Mouse (Mus musculus) stomach, embryonic 15.5 days (tissue): ENCODE data around the gene Zfp184. TPM values are rescaled to one million over a fixed set of nuclear protein-coding genes. Genes with fewer than 3 reads are reported as not detected.

Experiments
- ATAC-seq: fragments of 200-750 bp; cut with Nextera tagmentation; 2 replicates; pipeline ENCODE4 v1.8.0; 2017; ENCODE audit warnings: low read depth, moderate number of reproducible peaks, moderate TSS enrichment; ENCODE audit not compliant: insufficient read depth, low FRiP score
- H3K27ac ChIP-seq: fragments of 300-500 bp; sonication (generic); 2 replicates; pipeline ENCODE4 v1.5.1; 2015; ENCODE audit warnings: mild to moderate bottlenecking, inconsistent platforms
- H3K27me3 ChIP-seq: fragments of 300-500 bp; sonication (generic); replicated peaks from 2 replicates; pipeline ENCODE4 v1.6.1; 2015; ENCODE audit warnings: inconsistent platforms
- H3K36me3 ChIP-seq: fragments of 300-500 bp; sonication (generic); 2 replicates; pipeline ENCODE4 v1.6.1; 2015; ENCODE audit warnings: inconsistent platforms
- H3K4me1 ChIP-seq: fragments of 300-500 bp; sonication (generic); 2 replicates; pipeline ENCODE4 v1.6.1; 2015; ENCODE audit warnings: inconsistent platforms
- H3K4me2 ChIP-seq: fragments of 300-500 bp; sonication (generic); 2 replicates; pipeline ENCODE4 v1.6.1; 2015; ENCODE audit warnings: mild to moderate bottlenecking, inconsistent platforms
- H3K4me3 ChIP-seq: fragments of 300-500 bp; sonication (generic); replicated peaks from 2 replicates; pipeline ENCODE4 v1.5.1; 2015; ENCODE audit warnings: inconsistent platforms
- H3K9ac ChIP-seq: fragments of 300-500 bp; sonication (generic); 2 replicates; pipeline ENCODE4 v1.6.1; 2015; ENCODE audit warnings: inconsistent platforms
- H3K9me3 ChIP-seq: fragments of 300-500 bp; sonication (generic); 2 replicates; pipeline ENCODE4 v1.6.1; 2016; ENCODE audit warnings: inconsistent platforms
- WGBS: fragments of 180-500 bp; shearing (Covaris S2); methylation state at CpG from one replicate; pipeline ENCODE4 v1.1.7; 2015; 5-methylcytosine and 5-hydroxymethylcytosine counted together
- polyA plus RNA-seq: library from polyadenylated mRNA; unstranded; fragments of >200 nt; fragmentation: Nextera tagmentation; extraction: Ambion mirVana; gene quantifications from 2 replicates; pipeline ENCODE4 v1.2.1, GENCODE M21; 2015

The Zfp184 gene
- polyA plus RNA-seq, 1 experiment from 2014 or later = 7.8 TPM

DNA sequence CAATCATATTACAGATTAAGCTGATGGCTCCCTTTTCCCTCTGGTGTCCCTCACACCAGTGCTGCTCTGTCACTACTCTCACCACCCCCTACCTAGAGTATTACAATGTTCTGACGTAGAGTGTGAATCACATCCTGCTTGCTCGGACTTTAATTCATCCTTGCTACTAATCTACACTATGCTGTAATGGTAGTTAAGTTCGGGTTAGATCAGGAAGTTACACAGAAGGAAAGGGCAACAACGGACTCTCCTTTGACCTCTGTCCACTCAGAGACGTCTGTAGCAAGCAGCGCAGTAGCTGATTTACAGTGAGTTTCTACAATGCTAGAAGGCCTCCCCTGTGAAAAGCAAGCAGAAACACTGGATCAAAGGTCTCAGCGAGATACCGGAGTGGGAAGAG, 31.0 kb upstream of the Zfp184 start:
- H3K27me3 ChIP-seq = peaks cover 13% of the 10 kb centered on the region; the same call in 1 of the 2 replicates
- peak overlapping the region; percentile 21; the same call in 1 of the 2 replicates for H3K4me3 ChIP-seq
- no peak overlapping the region for H3K9ac ChIP-seq
- 0 out of 2 replicates have a peak, but pooled peaks cover 4% of the 10 kb centered on the region for H3K4me1 ChIP-seq
- no peak overlapping the region for H3K27ac ChIP-seq
- ATAC-seq = no peak
- no peaks in the 10 kb centered on the region for H3K36me3 ChIP-seq
- no peaks in the 10 kb centered on the region for H3K9me3 ChIP-seq
- WGBS = 37% methylated on average over 8 of the region's 8 CpGs
- H3K4me2 ChIP-seq = peak overlapping the region; percentile 40

DNA sequence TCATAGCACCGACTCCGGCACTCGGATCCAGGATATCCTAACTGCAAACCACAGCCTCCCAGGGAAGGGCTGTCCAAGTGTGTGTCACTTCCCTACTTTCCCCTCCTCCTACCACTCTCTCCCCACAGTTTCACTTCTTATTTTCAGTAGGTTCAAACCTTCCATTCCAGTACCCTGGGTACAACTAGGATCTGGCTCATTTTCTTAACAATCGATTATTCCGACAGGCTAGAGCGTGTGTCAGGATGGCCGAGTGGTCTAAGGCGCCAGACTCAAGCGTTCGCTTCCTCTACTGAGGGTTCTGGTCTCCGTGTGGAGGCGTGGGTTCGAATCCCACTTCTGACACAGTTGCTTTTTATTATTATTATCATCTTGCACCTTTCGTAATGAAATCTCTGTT, 30.3 kb upstream of the Zfp184 start:
- WGBS = 15% methylated on average over 14 of the region's 14 CpGs
- H3K9me3 ChIP-seq = no peaks in the 10 kb centered on the region
- 0 out of 2 replicates have a peak, but pooled peaks cover 4% of the 10 kb centered on the region for H3K4me1 ChIP-seq
- no peak overlapping the region for H3K9ac ChIP-seq
- peak overlapping the region; percentile 21 for H3K4me3 ChIP-seq
- no peaks in the 10 kb centered on the region for H3K36me3 ChIP-seq
- peak overlapping the region; percentile 40 for H3K4me2 ChIP-seq
- H3K27me3 ChIP-seq = peaks cover 13% of the 10 kb centered on the region; the same call in 1 of the 2 replicates
- ATAC-seq = peak; percentile 54
- H3K27ac ChIP-seq = no peak overlapping the region

DNA sequence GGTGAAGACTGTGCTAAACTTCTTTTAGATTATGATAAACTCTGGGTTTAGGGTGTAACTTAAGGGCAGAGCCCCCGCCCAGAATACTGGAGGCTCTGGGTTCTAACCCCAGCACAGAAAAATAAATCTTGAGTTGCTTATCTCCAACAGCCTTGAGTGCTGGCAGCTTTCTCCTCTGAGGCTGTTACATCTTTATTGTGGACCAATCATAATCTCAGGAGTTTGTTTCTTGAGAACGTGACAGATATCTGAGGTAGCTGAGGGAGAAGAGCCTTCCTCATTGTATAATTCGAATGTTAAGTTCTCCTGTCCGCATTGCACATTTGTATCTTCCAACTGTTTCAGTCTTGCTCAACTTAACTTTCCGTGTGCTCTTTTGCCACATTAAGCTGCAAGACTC, 29.4 kb upstream of the Zfp184 start:
- no peak overlapping the region for H3K4me3 ChIP-seq
- peaks cover 13% of the 10 kb centered on the region; the same call in 1 of the 2 replicates for H3K27me3 ChIP-seq
- H3K9ac ChIP-seq = no peak overlapping the region
- H3K36me3 ChIP-seq = no peaks in the 10 kb centered on the region
- no peak overlapping the region for H3K4me2 ChIP-seq
- ATAC-seq = no peak
- 0 out of 2 replicates have a peak, but pooled peaks cover 4% of the 10 kb centered on the region for H3K4me1 ChIP-seq
- no peak overlapping the region for H3K27ac ChIP-seq
- H3K9me3 ChIP-seq = no peaks in the 10 kb centered on the region
- 50% methylated on average over 5 of the region's 5 CpGs for WGBS

DNA sequence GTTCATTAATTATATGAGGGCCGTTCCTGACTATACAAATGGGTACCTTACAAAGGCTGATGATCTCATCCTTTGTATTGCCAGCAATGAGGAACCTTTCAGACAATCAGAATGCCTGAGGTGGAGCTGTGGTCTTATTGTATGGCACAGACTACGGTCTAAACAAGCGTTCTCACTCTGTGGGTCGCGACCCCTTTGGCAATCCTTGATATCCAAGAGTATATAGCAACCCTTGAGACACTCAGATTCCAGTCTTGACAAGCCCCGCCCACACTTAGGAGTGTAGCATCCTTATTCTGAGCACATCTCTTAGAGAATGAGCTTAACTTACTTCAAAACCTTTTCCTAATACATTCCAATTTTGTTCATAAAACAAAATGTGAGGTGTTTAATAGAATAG, 28.8 kb upstream of the Zfp184 start:
- Histone ChIP-seq H3K27ac (no peak overlapping the region), H3K4me2 (no peak overlapping the region), H3K9me3 (no peaks in the 10 kb centered on the region), H3K36me3 (no peaks in the 10 kb centered on the region), H3K4me1 (0 out of 2 replicates have a peak, but pooled peaks cover 4% of the 10 kb centered on the region), H3K27me3 (peaks cover 13% of the 10 kb centered on the region; the same call in 1 of the 2 replicates), H3K9ac (no peak overlapping the region), H3K4me3 (no peak overlapping the region)
- no peak for ATAC-seq
- WGBS = 57% methylated on average over 6 of the region's 6 CpGs

DNA sequence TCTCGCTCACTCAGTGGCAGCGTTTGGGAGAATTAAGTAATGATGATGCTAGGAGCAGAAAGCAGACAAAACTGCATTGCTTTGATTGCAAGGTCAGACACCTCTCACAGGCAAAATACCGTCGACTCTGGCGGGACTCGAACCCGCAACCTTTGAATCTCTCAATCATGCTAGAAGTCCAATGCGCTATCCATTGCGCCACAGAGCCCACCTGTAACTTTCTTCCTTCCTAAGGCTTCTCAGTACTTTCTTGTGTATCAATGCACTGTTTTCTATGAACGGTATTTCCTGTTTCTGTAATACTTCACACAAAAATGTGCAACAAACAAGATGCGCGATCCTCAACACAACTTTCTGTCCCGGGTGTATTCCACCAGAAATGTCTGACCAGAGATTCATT, 27.9 kb upstream of the Zfp184 start:
- Histone ChIP-seq H3K27me3 (peaks cover 13% of the 10 kb centered on the region; the same call in 1 of the 2 replicates), H3K36me3 (no peaks in the 10 kb centered on the region), H3K27ac (no peak overlapping the region), H3K4me1 (0 out of 2 replicates have a peak, but pooled peaks cover 4% of the 10 kb centered on the region), H3K9ac (no peak overlapping the region), H3K4me3 (peak overlapping the region; percentile 51; the same call in 1 of the 2 replicates), H3K9me3 (no peaks in the 10 kb centered on the region), H3K4me2 (peak overlapping the region; percentile 75)
- WGBS = 12% methylated on average over 13 of the region's 13 CpGs
- no peak for ATAC-seq

DNA sequence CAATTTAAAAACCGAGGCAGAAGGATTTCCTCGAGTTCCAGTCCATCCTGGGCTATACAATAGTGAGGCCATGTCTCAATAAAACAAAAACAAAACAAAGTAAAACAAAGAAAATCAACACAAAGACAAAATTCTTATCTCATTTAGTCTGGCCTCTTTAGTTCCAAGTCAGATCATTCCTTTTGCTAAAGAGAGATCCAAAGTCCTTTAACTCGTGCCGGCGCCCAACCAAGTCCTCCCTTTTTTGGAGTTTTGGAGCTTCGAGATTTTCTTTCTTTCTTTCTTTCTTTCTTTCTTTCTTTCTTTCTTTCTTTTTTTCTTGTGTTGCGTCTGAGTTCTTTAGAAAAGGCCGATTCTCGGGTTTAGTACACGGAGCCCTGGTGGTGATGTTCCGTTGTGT, 27.4 kb upstream of the Zfp184 start:
- WGBS = 5% methylated on average over 11 of the region's 11 CpGs
- no peak for ATAC-seq
- 0 out of 2 replicates have a peak, but pooled peaks cover 4% of the 10 kb centered on the region for H3K4me1 ChIP-seq
- H3K4me3 ChIP-seq = peak overlapping the region; percentile 51
- peaks cover 13% of the 10 kb centered on the region; the same call in 1 of the 2 replicates for H3K27me3 ChIP-seq
- H3K36me3 ChIP-seq = no peaks in the 10 kb centered on the region
- no peak overlapping the region for H3K27ac ChIP-seq
- peak overlapping the region; percentile 75 for H3K4me2 ChIP-seq
- no peaks in the 10 kb centered on the region for H3K9me3 ChIP-seq
- H3K9ac ChIP-seq = no peak overlapping the region

DNA sequence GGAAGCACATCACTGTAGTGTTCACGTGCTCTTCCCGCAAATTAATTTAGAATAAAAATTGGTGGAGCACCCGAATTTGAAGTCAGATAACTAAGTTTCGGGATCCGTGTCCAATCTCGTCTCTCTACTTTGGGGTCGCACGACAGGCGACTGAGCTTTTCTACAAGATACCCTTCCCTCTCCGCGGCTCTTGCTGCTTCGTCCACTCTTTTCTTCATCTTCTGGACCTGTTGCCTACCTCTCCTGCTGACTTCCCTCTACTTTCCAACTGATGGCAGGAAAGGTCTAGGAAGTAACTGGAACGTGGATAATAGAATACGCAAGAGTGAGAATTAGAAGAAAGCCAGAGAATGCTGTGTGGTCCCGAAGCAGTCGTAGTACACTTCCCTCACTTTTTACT, 26.9 kb upstream of the Zfp184 start:
- H3K36me3 ChIP-seq = no peaks in the 10 kb centered on the region
- ATAC-seq = no peak
- H3K9me3 ChIP-seq = no peaks in the 10 kb centered on the region
- no peak overlapping the region for H3K9ac ChIP-seq
- H3K4me2 ChIP-seq = peak overlapping the region; percentile 75
- H3K27ac ChIP-seq = no peak overlapping the region
- H3K4me3 ChIP-seq = peak overlapping the region; percentile 51
- WGBS = 1% methylated on average over 16 of the region's 16 CpGs
- peaks cover 13% of the 10 kb centered on the region; the same call in 1 of the 2 replicates for H3K27me3 ChIP-seq
- H3K4me1 ChIP-seq = 0 out of 2 replicates have a peak, but pooled peaks cover 4% of the 10 kb centered on the region

DNA sequence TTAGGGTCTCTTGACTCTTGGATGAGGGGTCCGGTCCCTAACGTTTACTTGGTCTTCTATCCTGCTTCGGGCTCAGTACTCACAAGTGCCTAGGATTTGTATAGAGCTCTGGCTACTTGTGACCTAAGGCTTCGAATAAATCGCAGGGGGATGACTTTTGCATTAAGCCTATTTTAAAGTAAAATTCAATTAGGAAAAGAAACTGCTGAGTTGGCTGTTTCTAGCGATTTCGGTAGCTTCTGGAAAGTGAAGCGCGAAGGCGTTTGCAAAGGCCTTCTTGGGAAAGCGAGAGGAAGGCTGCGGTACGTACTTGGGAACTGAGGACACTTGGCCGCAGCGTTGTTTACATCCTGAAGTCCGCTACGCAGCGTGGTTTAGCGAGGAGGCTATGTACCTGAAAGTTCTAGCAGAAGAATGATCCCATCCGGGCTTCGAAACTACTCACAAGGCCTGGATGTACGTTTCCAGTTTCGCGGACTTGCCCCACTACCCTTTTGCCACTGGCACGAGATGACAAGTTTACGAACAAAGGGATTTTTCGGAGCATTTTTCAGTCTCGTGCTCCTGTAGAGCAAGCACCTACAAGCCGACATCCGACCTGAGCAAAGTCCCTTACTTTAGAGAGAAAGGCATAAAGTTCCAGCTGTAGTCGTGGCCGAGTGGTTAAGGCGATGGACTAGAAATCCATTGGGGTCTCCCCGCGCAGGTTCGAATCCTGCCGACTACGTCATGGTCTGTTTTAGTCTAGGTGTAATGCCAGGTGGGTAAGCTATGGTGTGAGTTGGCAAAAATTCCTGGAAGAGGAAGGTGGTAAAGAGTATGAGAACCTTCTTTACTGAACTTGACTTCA, 26.1 kb upstream of the Zfp184 start:
- peak overlapping the region; percentile 75 for H3K4me2 ChIP-seq
- no peaks in the 10 kb centered on the region for H3K36me3 ChIP-seq
- H3K4me1 ChIP-seq = 0 out of 2 replicates have a peak, but pooled peaks cover 4% of the 10 kb centered on the region
- H3K27me3 ChIP-seq = peaks cover 13% of the 10 kb centered on the region; the same call in 1 of the 2 replicates
- H3K9me3 ChIP-seq = no peaks in the 10 kb centered on the region
- peak; percentile 89 for ATAC-seq
- H3K9ac ChIP-seq = peak overlapping the region; percentile 27; the same call in 1 of the 2 replicates
- WGBS = 4% methylated on average over 38 of the region's 38 CpGs
- H3K27ac ChIP-seq = no peak overlapping the region
- peak overlapping the region; percentile 51 for H3K4me3 ChIP-seq

DNA sequence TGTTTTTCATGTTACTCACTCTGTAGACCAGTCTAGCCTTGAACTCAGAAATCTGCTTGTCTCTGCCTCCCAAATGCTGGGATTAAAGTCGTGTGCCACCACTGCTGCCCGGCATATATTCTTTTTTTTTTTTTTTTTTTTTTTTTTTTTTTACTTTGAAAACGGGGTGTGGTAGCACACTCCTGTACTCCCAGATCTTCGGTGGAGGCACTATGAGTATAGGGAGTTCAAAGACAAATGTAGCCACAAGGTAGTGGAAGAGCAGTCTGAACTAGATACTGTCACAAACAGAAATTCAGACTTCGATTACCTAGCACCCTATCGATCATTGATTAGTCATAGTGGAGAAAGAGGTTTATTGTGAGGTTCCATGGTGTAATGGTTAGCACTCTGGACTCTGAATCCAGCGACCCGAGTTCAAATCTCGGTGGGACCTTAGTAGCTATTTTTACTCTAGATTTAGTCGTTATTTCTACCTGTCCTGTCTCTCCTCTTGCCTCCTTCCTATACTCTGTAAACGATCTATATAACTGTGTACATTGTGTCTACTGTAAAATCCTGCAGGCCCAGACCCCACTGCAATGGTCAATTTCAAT, 25.0 kb upstream of the Zfp184 start:
- Histone ChIP-seq H3K27ac (no peak overlapping the region), H3K36me3 (no peaks in the 10 kb centered on the region), H3K9ac (no peak overlapping the region), H3K4me2 (peak overlapping the region; percentile 75; the same call in 1 of the 2 replicates), H3K9me3 (no peaks in the 10 kb centered on the region), H3K27me3 (peaks cover 13% of the 10 kb centered on the region; the same call in 1 of the 2 replicates), H3K4me1 (0 out of 2 replicates have a peak, but pooled peaks cover 4% of the 10 kb centered on the region), H3K4me3 (no peak overlapping the region)
- no peak for ATAC-seq
- 7% methylated on average over 11 of the region's 11 CpGs for WGBS

DNA sequence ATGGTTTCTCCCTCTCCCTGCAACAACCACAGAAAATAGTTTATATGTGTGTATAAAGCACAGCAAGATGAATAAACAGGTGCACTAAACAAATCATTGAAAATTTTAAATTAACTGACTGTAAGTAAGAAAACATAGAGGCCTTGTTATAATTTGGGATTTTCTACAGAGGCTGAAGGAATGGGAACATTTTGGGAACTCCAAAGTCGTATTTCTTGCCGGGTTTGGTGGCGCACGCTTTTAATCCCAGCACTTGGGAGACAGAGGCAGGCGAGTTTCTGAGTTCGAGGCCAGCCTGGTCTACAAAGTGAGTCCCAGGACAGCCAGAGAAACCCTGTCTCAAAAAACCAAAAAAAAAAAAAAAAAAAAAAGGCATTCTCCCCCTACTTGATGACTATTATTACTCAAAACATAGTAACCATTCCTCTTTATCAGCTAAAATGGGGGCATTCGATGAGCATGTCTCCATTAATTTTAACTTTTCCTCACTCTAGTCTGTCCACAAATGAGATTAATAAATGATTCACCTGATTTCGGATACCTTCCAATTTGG, 24.1 kb upstream of the Zfp184 start:
- Histone ChIP-seq H3K4me3 (no peak overlapping the region), H3K27ac (no peak overlapping the region), H3K9ac (no peak overlapping the region), H3K4me2 (no peak overlapping the region), H3K9me3 (no peaks in the 10 kb centered on the region), H3K36me3 (no peaks in the 10 kb centered on the region), H3K4me1 (0 out of 2 replicates have a peak, but pooled peaks cover 4% of the 10 kb centered on the region), H3K27me3 (peaks cover 7% of the 10 kb centered on the region; the same call in 1 of the 2 replicates)
- 37% methylated on average over 8 of the region's 8 CpGs for WGBS
- ATAC-seq = no peak

DNA sequence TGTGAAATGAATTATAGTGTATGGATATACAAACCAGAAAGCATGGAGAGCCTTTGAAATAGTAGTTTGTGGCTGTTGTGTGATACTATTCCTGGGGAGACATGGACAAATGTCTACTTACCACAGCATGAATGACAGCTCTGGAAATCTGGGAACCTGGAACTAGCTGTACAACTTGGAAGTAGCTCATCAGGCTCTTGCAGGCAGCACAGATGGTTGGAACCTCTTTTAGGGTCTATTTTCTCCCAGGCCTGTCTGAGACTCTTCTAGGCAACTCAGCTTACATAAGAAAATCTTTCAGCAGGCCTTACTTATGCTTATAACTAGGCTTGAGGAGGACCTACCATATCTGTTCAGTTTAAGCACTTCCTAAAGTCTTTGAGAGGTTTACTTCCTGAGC, 21.5 kb upstream of the Zfp184 start:
- ATAC-seq = no peak
- H3K36me3 ChIP-seq = no peaks in the 10 kb centered on the region

More for the DNA sequence above, 21.5 kb upstream of the Zfp184 start:
- Histone ChIP-seq H3K9ac (no peak overlapping the region), H3K4me1 (no peaks in the 10 kb centered on the region), H3K27me3 (no peaks in the 10 kb centered on the region), H3K27ac (no peak overlapping the region), H3K4me2 (no peak overlapping the region), H3K4me3 (no peak overlapping the region), H3K9me3 (no peaks in the 10 kb centered on the region)
